Mouse (Mus musculus): ENCODE measurements around the gene Gpx2. TPM values are rescaled to one million over a fixed set of nuclear protein-coding genes. Genes with fewer than 3 reads are reported as not detected.
"Not testable (repeated sequence)": the region's sequence is repeated elsewhere in the genome, so short reads cannot be mapped to it uniquely, and the experiment has no call there.

Gpx2 gene
- total RNA-seq, 2 experiments from 2014 or later, result not detected

DNA sequence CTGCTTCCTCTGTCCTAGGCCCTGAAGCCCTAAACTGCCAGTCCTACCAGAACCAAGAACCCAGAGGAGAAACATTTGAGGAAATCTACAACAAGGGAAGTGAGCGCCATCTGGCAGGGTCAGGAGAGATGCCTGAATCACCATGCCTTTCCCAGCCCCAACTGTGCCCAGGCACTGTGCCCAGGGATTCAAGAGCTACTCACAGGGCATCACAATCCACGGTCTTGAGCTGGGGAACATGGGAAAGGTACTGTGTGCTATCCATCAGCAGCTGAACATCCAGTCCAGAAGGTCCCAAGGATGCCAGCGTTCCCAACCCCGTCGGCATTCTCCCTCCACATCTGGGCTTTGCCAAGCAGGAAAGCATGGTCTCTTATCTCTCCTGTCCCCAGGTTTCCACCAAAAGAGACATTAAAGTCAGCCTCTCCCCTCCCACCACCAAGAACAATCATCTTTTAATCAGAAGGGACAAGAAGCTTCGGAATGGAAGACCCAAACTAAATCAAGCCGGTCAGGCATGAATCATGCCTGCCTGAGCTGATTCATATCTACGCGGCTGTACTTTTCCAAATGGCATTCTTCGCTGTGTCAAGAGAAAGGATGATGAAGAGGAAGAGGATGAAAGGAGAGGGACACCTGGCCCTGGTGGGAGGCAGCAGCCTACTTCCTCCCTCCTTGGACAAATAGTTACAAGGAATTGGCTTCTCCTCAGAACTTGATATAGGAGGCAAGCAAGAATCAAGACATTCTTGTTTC, 9.9 kb upstream of the Gpx2 start:
- DNase-seq, result no peak
- intact Hi-C loops (cut with DNase I), result no loop called here

DNA sequence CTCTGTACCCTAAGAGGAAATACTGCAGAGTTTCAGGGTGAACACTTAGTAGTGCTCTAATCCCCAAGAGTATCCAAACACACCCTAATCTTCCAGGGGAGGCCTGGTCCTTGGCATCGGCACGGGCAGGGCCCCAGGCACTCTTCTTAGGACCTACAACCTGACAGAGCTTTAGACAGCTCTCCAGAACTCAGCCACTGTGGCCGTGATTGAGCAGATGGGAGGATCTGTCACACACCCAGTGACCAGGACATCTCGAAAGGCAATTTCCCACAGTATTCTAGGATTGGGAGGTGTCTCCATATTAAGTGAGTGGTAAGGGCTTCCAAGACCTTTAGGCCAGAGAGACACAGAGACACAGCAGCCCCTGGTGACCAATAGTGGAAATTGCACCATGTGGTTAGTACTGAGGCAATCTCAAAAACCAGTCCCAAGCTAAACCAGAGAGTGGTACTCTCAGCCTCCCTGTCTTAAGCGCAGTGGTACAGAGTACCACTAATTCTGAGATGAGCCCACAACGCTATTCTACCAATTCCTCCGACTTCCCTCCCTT, 8.4 kb upstream of the Gpx2 start:
- intact Hi-C loops (cut with DNase I), result loop anchor here (5.0 kb wide), 1 partner anchor 306 kb away; no protein-coding TSS in a partner anchor

DNA sequence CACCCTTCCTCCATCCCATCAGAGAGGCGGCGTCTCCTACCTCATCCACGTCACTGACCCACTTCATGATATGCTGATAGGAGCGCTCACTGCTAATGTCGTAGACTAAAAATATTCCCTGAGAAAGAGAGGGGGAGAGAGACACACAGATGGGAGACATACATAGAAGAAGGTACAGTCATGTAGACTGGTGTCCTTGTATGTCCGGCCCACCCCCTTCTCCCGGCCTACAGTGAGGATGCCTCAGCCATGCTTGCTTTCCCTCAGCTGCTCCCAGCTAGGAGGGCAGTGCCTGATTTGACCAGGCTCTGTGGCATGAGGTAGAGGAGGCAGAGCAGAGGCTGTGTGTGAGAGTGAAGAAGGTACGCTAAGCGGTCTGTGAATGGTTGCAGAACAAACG, 7.7 kb upstream of the Gpx2 start:
- intact Hi-C loops (cut with DNase I), result loop anchor here (5.0 kb wide), 1 partner anchor 306 kb away; no protein-coding TSS in a partner anchor
- DNase-seq, result no peak

More for the DNA sequence above, 8.4 kb upstream of the Gpx2 start:
- DNase-seq, result no peak

DNA sequence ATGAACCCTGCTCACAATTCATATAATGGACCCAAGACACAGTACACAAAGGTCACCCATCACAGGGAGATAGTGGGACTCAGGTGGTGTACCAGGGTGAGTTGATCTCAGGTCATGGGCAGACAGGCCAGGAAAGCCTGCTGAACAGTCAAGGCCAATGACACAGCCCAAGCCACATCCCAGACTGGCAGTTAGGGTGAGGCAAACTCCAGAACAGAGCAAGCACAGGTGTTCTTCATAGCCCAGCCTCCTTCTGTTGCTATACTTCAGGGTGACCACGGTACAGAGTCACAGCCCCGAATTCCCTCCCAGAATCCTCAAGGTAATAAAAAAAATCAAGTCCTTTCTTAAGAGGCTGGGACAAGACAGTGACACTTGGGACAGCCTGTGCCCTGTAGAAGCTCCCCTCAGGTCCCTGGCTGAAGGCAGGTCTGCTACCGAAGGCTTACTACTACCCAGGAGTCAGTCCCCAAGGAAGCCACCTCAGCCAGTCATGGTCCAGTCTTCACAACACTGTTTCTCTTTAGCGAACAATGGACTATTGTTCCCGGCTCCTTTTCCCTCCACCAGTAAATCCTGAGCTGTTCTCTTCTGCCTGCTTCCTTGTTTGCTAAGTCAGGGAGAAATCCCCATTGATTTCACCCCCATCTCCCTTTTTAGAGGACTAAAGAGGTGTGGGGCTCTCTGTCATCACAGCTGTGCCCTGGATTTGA, 2.8 kb upstream of the Gpx2 start:
- intact Hi-C loops (cut with DNase I), result no loop called here
- no peak for DNase-seq

DNA sequence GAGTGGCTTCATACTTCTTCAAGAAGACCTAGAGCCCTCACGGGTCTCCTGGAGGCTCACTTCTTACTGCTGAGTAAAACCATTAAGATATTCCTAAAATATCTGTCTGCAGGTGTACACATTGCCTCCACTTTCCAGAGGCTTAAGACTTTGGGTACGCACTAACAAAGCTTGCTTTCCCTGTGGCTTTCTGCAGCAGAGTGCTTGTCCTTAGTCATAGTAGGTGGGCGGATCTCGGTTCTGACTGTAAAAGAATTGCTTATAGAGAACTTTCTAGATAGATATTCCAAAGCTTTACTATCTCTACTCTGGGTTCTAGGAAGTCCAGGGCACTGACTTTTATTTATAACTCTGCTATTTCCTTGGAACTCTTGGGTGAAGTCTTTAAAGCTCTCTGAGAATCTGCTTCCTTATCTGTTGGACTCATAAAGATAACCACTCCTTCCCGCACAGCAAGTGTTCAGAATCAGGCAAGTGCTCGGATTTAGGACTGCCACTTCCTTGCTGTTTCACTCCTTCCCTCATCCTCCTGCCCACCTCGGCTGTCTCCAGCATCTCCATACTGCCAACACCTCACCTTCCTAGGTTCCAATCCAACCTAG, 1.7 kb upstream of the Gpx2 start:
- no peak for DNase-seq
- intact Hi-C loops (cut with DNase I), result no loop called here

DNA sequence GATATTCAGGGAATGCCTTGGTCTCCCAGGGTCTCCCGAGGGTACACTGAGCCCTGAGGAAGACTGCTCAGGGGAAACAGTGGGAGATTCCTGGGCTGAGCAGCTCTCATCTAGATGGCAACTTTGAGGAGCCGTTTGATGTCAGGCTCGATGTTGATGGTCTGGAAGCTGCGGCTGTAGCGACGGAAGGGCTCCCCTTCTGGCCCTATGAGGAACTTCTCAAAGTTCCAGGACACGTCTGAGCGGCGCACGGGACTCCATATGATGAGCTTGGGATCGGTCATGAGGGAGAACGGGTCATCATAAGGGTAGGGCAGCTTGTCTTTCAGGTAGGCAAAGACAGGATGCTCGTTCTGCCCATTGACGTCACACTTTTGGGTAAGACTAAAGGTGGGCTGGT, 2.8 kb downstream of the Gpx2 start:
- intact Hi-C loops (cut with DNase I); DNase-seq: not testable (repeated sequence)

DNA sequence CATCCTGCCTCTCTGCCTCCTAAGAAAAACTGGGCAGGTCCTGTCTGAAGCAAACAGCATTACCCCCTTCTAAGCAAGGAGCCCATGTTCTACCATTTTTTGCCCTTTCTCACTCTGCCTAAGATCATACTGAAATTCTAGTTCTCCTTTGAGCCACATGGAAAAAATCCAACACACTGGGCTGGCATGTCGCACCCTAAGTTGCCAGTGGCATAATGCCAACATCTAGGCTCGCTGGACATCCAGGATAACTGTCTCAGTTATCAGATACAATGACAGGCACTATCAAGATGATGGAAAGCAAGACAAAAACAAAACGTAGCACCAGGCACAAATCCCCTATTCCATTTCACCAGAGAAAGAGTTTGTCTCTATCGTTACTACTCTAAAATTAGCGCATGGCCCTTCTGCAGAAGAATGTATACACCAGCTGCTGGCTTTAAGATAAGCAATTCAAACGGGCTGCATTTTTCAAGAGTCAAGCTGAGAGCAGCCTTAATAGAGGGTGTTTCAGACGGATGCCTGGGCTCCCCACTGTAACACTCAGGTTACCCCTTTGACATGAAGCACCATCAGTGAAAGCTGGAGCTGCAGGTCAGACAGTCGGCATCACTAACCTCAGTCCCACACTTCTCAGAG, 4.8 kb downstream of the Gpx2 start:
- no peak for DNase-seq
- intact Hi-C loops (cut with DNase I), result no loop called here

DNA sequence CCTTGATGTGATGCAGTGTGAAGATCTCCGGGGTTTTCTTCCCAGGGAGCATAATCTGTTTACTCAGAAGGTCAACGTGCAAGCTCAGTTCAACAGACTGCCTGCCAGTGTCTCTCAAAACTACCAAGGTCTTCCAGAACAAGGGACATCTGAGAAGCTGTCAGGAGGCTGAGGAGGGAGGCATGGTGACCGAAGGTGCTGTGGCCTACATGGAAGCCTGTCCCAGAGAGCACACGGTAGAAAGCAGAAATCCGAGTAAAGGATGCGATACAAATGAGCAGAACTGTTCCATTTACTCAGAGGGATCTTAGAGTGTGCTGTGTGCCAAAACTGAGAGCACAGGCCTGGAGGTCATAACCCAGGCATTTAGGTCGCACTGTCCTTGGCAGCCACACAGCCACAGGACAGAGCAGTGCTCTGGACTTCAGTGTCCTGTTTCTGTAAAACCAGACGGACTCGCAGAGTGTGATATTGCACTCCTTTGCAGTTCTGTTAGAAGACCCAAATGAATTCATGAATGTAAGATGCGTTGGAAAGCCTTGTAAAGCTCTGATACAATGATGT, 11.2 kb downstream of the Gpx2 start:
- DNase-seq, result peak in 1 of 2 experiments; percentile 38
- intact Hi-C loops (cut with DNase I), result no loop called here

DNA sequence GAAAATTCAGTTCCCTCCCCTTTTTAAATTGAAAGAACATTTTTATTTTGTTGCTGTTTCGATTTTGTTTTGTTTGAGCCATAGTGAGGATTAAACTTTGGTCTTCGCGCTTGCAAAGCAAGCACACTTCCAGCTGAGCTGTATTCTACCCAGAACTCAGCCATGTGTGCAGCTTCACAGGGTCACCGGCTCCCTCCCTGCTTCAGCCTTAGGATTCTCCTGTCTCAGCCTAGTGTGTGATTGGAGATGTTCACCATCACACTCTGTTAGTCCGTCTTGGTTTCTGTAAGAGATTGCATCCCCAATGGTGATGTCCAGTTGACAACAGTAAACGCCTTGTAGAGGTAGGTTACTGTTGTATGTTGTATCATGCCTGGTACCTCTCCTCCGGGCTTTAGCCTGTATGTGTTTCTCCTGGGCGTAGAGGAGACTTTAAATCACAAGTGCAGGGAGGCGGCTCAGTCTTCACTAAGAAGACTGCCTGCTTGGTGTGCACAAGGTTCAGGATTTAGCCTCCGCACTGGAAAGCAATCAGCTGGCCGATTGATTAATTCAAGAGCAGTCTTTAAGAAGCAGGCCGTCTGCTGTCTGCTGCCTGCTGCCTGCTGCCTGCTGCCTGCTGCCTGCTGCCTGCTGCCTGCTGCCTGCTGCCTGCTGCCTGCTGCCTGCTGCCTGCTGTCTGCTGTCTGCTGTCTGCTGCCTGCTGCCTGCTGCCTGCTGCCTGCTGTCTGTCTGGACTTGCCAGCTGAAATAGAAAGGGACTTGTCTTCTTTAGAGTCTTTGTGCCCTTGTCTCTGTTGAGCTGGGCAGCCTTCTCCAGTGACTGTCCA, 14.5 kb downstream of the Gpx2 start:
- no peak for DNase-seq
- intact Hi-C loops (cut with DNase I), result no loop called here

DNA sequence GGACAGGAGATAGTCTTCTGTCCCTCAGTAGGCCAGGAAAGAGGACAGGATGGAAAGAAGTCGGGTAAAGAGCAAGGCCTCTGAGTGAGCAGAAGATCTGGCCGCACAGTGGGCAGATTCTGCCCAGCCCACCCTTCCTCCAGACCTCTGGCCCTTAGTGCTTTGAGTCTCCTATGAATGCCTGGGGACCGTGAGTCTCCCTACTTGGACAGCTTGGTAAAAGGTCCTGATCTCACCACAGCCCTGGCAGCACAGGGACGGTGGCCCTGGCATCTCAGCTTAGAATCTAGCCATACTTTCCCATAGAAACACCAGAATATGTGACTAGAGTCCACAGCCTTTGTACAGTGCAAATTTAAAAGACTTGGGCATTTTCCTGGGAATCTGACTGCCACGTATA, 15.4 kb downstream of the Gpx2 start:
- intact Hi-C loops (cut with DNase I), result no loop called here
- no peak for DNase-seq

DNA sequence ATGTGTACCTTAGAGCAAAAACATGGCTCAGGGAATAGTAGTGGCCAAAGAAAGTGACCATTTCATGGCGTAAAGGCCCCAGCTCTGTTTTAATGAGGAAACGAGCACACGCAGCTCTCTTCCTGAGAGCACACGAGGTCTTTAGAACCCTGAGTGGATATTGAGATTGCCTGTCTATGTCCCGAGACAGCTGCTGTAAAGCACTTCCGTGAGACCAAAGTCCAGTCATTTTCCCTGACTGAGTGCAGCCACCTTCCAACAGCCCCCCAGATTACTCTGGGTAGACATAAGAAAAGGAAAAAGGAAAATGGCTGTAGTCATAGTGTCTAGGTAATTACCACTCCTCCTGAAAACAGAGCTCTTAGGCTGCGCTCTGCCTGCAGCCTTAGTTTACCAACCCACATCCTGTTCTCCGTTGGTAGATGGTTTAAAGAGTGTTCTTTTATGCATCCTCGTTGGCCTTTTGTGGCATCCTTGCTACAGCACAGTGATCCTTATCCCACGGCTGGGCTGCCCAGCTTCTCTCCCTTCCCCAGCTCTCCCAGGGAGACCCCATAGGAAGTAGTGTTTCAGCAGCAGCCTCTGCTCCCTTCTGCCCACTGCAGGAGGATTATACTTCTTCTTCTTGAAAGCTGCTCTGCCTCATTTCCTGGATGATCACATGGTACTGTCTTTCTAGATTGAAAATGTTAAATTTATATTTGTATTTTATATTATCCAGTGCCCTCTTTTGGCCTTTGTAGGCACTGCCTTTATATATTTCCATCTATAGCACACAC, 16.9 kb downstream of the Gpx2 start:
- intact Hi-C loops (cut with DNase I), result no loop called here
- DNase-seq, result no peak

DNA sequence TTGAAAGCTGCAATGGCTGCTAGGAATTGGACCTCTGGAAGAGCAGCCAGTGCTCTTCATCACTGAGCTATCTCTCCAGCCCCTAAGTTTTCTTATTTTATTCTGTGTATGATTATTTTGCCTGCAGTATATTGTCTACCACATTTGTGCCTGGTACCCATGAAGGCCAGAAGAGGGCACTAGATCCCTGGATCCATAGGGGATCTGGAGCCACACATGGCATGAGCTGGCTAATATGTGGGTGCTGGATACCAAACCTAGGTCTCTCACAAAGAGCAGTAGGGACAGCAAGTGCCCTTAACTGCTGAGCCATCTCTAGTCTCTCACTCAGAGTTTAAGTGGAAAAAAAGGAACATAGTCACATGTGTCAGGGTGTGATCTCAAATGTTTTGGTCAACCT, 17.5 kb downstream of the Gpx2 start:
- intact Hi-C loops (cut with DNase I), result no loop called here
- DNase-seq, result no peak

DNA sequence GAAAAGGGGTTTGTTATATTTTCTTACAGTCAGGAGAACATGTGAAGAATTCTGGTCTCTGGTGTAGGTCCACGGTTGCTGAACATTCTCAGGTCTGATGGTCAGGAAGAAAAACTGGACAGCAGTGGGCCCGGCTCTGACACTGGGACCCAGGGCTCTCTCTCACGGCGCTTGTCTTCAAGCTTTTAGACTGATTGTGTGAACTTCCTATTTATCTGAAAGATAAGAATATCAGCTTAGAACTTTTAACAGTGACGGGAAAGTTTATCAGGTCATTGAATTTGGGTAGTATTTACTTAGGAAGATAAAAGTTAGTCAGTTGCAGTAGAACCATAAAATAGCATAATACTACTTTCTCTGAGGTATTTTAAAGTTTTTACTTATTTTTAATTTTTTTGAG, 18.5 kb downstream of the Gpx2 start:
- intact Hi-C loops (cut with DNase I), result no loop called here
- DNase-seq, result no peak

DNA sequence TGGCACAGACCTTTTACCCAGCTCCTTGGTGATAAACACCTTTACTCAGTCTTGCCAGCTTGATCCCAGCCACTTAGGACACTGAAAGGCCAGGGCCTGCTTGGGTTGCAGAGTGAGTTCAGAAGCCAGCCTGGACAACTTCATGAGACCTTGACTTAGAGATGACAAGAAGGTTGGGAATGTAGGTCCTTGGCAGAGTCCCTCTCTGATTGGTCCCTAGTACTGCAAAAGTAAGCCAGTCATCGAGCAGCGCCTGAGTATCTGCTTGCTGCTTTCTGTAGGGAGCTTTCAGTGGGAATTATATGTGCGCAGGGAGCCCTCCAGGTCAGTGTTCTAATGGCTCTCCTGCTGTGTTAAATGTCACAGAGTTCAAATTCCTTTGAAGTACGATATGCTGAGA, 20.2 kb downstream of the Gpx2 start:
- intact Hi-C loops (cut with DNase I), result no loop called here
- no peak for DNase-seq

DNA sequence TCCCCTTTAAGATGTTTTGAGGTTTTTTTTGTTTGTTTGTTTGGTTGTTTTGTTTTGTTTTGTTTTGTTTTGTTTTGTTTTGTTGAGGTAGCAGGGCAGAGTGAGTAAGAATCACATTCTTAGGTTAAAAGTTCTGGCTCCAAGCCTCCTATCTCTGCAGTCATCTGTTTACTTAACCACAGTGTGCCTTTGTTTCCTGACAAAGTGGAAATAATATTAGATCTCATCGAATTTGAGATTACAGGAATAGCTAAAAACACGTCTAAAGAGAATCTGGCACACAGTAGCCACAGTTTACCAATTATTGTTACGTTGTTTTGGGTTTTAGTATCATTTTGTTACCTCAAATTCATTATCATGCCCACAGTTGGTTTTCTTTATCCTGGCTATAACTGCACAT, 20.7 kb downstream of the Gpx2 start:
- intact Hi-C loops (cut with DNase I), result no loop called here
- DNase-seq, result no peak

DNA sequence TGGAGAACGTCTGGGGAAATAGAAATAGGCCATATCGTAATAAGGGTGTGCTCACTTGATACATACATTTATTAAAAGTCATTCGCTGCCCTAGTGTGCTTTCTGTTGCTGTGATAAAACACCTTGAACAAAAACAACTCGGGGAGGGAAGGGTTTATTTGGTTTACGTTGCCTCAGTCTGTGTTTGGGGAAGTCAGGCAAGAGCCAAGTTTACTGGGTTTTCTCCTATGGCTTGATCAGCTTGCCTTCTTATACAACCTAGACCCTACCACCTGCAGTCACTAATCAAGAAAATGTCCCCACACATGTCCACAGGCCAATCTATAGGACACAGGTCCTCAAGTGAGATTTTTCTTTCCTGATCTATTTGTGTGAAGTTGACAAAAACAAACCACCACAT, 23.8 kb downstream of the Gpx2 start:
- DNase-seq, result no peak
- intact Hi-C loops (cut with DNase I), result no loop called here

DNA sequence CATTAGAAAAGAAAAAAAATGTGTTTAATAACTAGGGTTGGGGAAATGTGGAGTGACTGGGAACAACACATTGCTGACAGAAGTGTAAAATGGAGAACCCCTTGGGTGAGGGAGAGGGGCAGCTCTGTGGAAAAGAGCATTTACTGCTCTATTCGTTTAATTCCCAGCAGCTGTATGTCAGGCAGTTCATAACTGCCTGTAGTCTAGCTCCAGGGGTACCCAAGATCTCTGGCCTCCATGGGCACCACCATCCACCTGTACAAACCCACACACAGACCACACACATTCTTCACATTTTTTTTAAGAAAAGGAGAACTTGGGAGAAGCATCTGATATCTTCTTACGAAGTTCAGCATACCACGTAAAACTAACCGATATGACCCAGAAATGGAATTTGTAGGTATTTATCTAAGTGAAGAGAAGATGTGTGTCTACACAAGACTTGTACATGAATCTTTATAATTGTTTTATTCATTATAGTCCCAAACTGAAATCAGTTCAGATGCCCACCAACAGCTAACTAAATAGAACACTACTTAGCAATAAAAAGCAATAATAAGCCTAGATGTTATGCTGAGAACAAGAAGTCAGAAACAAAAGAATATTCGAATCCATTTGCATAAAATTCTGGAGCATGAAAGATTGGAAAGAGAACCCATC, 24.4 kb downstream of the Gpx2 start:
- no peak for DNase-seq
- intact Hi-C loops (cut with DNase I), result no loop called here

DNA sequence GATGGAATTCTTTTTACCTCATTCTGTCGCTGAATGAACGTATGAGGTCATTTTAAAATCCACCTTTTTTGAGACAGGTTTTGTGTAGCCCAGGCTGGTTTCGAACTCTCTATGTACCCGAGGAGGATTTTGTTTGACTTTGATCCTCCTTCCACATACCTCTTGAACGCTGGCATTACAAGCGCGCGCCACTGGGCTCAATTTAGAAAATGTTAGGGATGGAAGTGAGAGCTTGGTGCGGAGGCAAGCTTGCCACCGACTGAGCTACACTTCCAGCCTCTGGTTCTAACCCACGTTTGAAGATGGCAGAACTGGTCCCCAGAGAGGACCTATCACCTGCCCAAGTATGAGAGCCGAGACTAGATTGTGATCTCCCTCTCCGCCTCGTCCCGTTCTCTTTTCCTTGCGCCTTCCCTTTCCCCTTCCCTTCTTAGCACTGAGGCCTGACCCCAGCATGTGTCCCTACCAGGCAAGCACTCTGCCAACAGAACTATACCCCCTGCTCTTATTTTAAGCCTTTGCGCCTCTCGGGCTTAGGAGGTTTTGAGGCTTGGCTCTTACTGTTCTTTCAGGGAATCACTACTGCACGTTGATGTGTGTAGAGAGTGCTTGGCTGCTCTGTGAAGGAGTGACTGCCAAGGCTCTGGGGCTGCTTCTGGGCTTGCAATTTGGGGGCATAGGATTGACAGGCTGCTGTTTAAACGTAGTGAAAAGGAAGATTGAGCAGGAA, 29.3 kb downstream of the Gpx2 start:
- DNase-seq, result no peak
- intact Hi-C loops (cut with DNase I), result no loop called here

Measured in gastrocnemius, postnatal 36 days (tissue).